Mouse (Mus musculus) megakaryocyte, adult 5-6 weeks (primary cell): ENCODE data around the gene Cacng2. TPM values are rescaled to one million over a fixed set of nuclear protein-coding genes. Genes with fewer than 3 reads are reported as not detected.

ENCODE experiments used
- ATAC-seq: 2 replicates; pipeline ENCODE4 v1.8.0; 2016; ENCODE audit warnings: mild to moderate bottlenecking, inconsistent platforms; ENCODE audit not compliant: poor library complexity, severe bottlenecking
- total RNA-seq, 2 experiments: library from RNA; stranded (forward) in 1 of 2; stranded (reverse) in 1 of 2; fragments of 153-499, 151-499 nt in 1 of 2; fragments of 221-1000, 200-1000 nt in 1 of 2; gene quantifications; 2 replicates each; pipeline versions ENCODE4 v1.2.3 to v1.2.4; 2015 to 2017

The Cacng2 gene
- total RNA-seq (2015) (not detected in 2 replicates), total RNA-seq (2017) (not detected in 2 replicates)

- ATAC-seq, result peak; percentile 96
These were observed at the start of gene Cacng2 for GRCm38 (mm10) chr15:78119704-78120103. Gene Cacng2, minus strand, starts transcription at chr15:78120028.

GRCm38 (mm10) chr15:78169566-78169965, 49.7 kb upstream of the Cacng2 start:
- ATAC-seq, result no peak

DNA sequence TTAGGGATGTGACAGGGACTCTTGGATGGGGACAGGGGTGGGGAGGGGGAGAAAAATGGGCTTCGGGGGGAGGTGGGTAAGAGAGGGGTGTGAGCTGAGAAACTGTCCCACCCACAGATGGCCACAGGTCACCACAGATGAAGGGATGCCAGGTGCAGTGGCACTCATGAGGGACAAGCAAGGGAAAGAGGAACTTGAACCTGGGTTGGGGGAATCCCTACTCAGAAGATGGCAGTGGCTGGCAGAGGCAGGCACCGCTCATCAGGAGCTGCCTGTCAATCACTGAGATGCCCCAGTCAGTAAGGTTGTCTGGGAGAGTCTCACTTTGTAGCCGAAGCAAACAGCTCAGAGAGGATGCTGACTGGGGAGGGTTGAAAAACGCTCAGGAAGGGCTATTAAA, 45.5 kb upstream of the Cacng2 start:
- no peak for ATAC-seq

- ATAC-seq, result no peak
These were observed 44.6 kb upstream of the Cacng2 start for GRCm38 (mm10) chr15:78164466-78164865.

- ATAC-seq, result no peak
These were observed 42.1 kb upstream of the Cacng2 start for GRCm38 (mm10) chr15:78161946-78162345.

DNA sequence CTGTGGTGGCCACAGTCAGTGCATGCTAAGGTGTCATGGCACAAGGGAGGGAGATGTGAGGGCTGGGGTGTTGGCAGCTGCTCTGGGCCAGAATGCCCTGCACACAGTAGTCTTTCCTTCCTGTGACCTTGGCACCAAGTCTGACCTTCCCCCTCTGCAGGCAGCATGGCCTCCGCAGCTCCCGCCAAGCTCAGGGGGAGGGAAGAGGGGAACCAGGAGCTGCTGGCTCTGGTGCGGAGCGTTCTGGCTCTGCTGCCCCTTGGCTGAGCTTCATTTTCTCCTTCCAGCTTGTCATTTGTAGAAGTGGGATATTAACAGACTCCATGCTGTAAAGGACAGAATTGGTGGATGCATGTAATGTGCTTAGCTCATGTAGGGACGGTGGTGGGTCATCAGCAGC, 38.5 kb upstream of the Cacng2 start:
- no peak for ATAC-seq

GRCm38 (mm10) chr15:78157824-78158223, 38.0 kb upstream of the Cacng2 start:
- ATAC-seq, result no peak

DNA sequence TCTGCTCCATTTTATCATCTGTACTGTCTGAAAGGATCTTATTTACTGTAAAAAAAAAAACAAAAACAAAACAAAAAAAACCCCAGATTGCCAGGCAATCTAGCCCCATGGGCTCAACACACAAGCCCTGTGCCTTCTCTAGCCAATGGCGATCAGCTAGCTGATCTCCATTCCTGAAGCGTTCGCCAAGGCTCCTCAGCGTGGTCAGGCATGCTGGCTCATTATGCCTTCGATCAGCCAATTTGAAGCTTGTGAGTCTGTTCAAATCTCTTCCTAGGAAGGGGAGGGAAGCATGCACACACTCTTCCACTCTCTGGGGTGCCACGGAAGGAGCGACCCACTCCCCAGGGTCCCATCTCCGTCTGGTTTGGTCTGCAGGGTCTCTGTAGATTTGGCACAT, 37.5 kb upstream of the Cacng2 start:
- no peak for ATAC-seq

DNA sequence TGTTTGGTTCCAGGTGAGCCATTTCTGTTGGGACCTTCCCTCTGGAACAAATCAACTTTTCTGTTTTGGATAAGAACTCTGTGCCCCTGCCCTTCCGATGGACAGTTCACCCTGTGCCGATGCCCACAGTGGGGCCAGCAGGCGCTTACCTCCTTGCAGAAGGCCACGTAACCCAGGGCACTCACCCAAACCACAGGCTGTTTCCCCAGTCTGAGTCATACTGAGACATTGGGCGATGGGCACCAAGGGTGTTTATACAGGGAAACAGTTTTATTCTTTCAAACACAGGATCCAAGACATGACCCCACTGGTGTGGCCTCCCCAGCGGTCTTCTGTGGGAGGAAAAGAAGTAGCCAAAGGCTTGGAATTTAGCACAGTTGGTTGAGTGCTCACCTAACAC, 35.6 kb upstream of the Cacng2 start:
- no peak for ATAC-seq

DNA sequence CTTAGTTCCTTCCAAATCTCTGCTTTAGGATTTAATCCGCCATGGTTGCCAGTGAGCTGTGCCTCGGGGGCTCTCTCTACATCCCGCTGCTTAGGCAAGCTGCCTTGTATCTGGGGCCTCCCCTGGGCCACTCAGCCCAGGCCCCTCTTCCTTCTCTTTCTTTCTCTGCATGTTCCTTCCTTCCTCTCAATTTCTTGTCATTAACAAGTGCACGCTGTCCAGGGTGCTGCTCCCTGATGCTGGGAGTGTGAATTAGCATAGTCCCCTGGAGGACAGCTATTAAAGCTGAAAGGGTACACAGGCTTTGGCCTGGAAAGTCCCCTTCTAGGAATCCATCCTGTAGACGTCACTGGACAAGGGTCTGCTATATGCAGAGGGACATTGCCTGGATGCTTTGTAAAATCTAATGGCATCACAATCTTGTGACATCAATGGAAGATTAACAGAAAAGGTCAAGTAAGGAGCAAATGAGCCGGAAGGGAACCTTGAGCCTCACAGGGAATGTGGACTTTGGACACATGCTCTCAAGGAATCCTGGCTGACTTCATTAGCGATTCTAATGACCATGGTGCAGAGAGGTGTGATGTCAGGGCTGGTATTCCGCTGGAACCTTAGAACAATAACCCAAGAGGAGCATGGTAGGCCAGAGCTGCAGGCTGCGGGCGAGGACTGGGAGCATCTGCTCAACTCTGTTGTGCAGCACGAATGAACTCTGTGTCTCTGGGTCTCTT, 33.4 kb upstream of the Cacng2 start:
- ATAC-seq, result no peak

- no peak for ATAC-seq
These were observed 28.7 kb upstream of the Cacng2 start for GRCm38 (mm10) chr15:78148565-78148964.

DNA sequence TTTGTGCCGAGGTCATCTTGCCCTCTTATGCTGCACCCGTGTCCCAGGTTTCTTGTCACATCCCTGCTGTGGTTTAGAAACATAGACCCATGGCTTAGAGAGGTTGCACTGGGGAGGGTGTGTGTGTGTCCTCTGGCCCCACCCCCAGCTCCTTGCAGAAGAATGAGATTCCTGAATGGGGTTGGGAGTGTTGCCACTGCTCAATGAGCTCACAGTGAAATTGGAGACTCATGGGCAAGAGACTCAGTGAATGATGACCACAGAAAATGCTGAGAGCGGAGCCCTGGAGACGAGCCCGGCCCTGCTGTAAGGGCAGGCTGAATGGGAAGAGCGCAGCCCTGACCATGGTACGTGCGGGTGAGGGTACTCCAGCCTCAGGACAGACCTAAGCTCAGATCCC, 20.4 kb upstream of the Cacng2 start:
- no peak for ATAC-seq

GRCm38 (mm10) chr15:78134606-78135005, 14.8 kb upstream of the Cacng2 start:
- no peak for ATAC-seq

DNA sequence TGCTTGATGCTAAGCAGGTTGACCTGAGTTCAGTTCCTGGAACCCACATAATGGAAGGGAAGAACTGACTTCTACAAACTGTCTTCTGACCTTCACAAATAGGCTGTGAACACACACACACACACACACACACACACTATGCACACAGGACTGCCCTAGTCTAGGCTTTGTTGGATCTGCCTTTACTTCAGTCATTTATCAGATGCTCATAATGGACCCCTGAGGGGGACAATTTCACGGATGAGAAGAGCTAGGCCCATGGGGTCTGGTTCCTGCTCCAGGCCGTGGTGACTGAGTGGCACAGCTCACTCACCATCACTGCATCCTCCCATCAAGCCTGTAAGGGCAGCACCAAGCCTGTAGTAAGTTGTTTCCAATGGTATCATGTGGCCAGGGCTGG, 13.6 kb upstream of the Cacng2 start:
- ATAC-seq, result no peak

- no peak for ATAC-seq
These were observed 580 bp downstream of the Cacng2 start for GRCm38 (mm10) chr15:78119248-78119647.

DNA sequence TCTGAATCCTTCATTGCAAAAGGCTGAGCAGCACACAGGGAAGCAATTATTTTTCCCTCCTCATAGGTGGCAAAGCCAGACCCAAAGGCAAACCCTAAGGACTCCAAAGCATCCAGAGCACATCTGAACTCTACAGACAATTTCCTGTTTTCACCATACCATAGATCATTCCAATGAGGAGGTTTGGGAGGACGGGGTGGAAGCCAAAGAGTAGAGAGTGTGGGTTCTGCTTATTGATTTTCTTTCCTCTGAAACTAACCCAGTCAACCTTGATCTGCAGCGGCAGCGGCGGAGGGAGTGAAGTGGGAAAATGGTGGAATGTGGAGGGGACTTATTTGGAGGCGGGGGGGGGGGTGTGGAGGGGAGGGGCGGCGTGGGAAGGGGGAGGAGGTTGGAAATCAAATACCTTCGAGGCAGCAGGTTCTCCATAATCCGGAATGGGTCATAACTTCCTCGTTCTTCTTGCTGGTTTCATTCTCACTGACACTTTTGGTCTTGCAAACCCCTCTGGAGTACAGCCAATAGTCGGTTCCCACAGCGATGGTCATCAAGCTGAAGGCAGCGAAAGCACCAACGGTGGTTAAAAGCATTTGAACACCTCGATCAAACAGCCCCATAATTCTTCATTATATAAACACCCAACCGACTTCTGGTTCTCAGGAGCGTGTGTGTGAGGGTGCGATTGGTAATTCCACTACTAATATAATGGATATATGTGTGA, 1.4 kb downstream of the Cacng2 start:
- ATAC-seq, result no peak

- ATAC-seq, result no peak
These were observed 2.1 kb downstream of the Cacng2 start for GRCm38 (mm10) chr15:78117731-78118130.

GRCm38 (mm10) chr15:78116936-78117335, 2.9 kb downstream of the Cacng2 start:
- no peak for ATAC-seq

DNA sequence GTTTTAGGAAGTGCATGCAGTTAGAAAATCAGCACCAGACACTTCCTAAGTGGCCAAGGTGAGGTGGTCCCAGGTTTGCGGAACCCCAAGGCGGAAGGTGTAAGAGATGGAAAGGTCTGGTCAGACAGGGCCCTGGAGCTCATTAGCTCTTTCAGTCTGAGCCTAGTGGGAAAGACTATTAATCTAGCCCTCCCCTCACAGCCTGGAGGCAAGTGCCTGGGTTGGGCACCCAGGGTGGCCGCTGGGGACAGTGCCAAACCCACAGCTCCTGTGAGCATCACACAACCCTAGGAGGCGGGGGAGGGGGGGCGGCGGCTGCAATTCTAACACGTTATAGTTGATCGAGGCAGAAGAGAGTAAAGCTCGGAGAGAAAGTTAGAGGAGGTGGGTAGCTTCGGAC, 3.6 kb downstream of the Cacng2 start:
- no peak for ATAC-seq

DNA sequence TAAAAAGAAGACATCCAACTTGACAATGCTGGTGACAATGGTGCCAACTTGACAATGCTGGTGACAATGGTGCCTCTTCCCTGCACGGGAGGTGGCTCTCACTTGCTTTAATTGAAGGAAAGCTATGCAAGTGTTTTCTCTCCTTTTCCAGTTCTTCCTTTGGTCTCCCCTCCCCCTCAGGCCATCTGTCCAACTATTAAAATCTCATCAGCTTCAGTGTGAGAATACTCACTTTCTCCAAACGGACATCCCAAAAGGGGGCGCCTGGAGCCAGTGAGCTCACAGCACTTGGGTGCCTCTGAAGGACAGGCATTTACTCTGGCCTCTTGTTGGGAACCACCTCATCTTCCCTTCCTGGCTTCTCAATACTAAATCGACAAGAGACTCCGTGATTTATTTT, 20.3 kb downstream of the Cacng2 start:
- no peak for ATAC-seq

GRCm38 (mm10) chr15:78096004-78096403, 23.8 kb downstream of the Cacng2 start:
- ATAC-seq, result no peak

GRCm38 (mm10) chr15:78093597-78093996, 26.2 kb downstream of the Cacng2 start:
- ATAC-seq, result no peak
